Mouse (Mus musculus): Measurements from ENCODE around the gene Fhod1.

GRCm38 (mm10) chr8:105303874-105304273 lies 43.9 kb downstream of the Fhod1 start:
- TF ChIP-seq POLR2A (IDR thresholded peaks at IDR 0.05; ENCODE audit: borderline replicate concordance, extremely low read depth, insufficient read depth, insufficient read length, poor library complexity, severe bottlenecking) (no peak), CTCF (IDR thresholded peaks at IDR 0.05; ENCODE audit: borderline replicate concordance, extremely low read depth, insufficient read depth, insufficient read length) (no peak)
